Mouse (Mus musculus): Measurements from ENCODE around the gene Trarg1.
A peak's percentile ranks its signal among the peaks of the same experiment; 100 is the strongest.

Trarg1 gene

GRCm38 (mm10) chr11:76674199-76674598, 5.4 kb upstream of the Trarg1 start:
- DNase-seq (ENCODE audit: low spot score in 2 of 2), result no peak

GRCm38 (mm10) chr11:76674704-76675103, 4.9 kb upstream of the Trarg1 start:
- no peak for DNase-seq (ENCODE audit: low spot score in 2 of 2)

- no peak for DNase-seq (ENCODE audit: low spot score in 2 of 2)
Observed at GRCm38 (mm10) chr11:76685604-76686003, 6.0 kb downstream of the Trarg1 start.

- DNase-seq (ENCODE audit: low spot score in 2 of 2), result no peak
Observed at GRCm38 (mm10) chr11:76692096-76692495, 12.5 kb downstream of the Trarg1 start.

- no peak for DNase-seq (ENCODE audit: low spot score in 2 of 2)
Observed at GRCm38 (mm10) chr11:76695810-76696209, 16.2 kb downstream of the Trarg1 start.

GRCm38 (mm10) chr11:76699626-76700025, 20.0 kb downstream of the Trarg1 start:
- DNase-seq (ENCODE audit: low spot score in 2 of 2), result no peak

- no peak for DNase-seq (ENCODE audit: low spot score in 2 of 2)
Observed at GRCm38 (mm10) chr11:76707656-76708055, 28.0 kb downstream of the Trarg1 start.

- no peak for DNase-seq (ENCODE audit: low spot score in 2 of 2)
Observed at GRCm38 (mm10) chr11:76708066-76708465, 28.5 kb downstream of the Trarg1 start.

GRCm38 (mm10) chr11:76708881-76709280, 29.3 kb downstream of the Trarg1 start:
- no peak for DNase-seq (ENCODE audit: low spot score in 2 of 2)

- peak in 1 of 2 experiments; percentile 4 for DNase-seq (ENCODE audit: low spot score in 2 of 2)
Observed at GRCm38 (mm10) chr11:76709625-76710452, 30.2 kb downstream of the Trarg1 start.

GRCm38 (mm10) chr11:76717000-76717399, 37.4 kb downstream of the Trarg1 start:
- DNase-seq (ENCODE audit: low spot score in 2 of 2), result no peak

- no peak for DNase-seq (ENCODE audit: low spot score in 2 of 2)
Observed at GRCm38 (mm10) chr11:76723911-76724310, 44.3 kb downstream of the Trarg1 start.

GRCm38 (mm10) chr11:76728093-76728492, 48.5 kb downstream of the Trarg1 start:
- DNase-seq (ENCODE audit: low spot score in 2 of 2), result no peak

- DNase-seq (ENCODE audit: low spot score in 2 of 2), result no peak
Observed at GRCm38 (mm10) chr11:76730650-76731049, 51.0 kb downstream of the Trarg1 start.

- DNase-seq (ENCODE audit: low spot score in 2 of 2), result peak; percentile 10 to 16
Observed at GRCm38 (mm10) chr11:76734560-76734959, 55.0 kb downstream of the Trarg1 start.

- DNase-seq (ENCODE audit: low spot score in 2 of 2), result no peak
Observed at GRCm38 (mm10) chr11:76735753-76736324, 56.2 kb downstream of the Trarg1 start.

GRCm38 (mm10) chr11:76739125-76739524, 59.5 kb downstream of the Trarg1 start:
- no peak for DNase-seq (ENCODE audit: low spot score in 2 of 2)

- no peak for DNase-seq (ENCODE audit: low spot score in 2 of 2)
Observed at GRCm38 (mm10) chr11:76742511-76742910, 62.9 kb downstream of the Trarg1 start.

GRCm38 (mm10) chr11:76744550-76744949, 64.9 kb downstream of the Trarg1 start:
- DNase-seq (ENCODE audit: low spot score in 2 of 2), result no peak

- DNase-seq (ENCODE audit: low spot score in 2 of 2), result no peak
Observed at GRCm38 (mm10) chr11:76745921-76746320, 66.3 kb downstream of the Trarg1 start.
